Mouse (Mus musculus) heart, embryonic 15.5 days (tissue): ENCODE results near the gene Ehd1. TPM values are rescaled to one million over a fixed set of nuclear protein-coding genes. Genes with fewer than 3 reads are reported as not detected.
A peak's percentile ranks its signal among the peaks of the same experiment; 100 is the strongest.

ENCODE experiments used
- ATAC-seq: fragments of 200-750 bp; cut with Nextera tagmentation; replicated peaks from 2 replicates; pipeline ENCODE4 v1.8.0; 2017; ENCODE audit warnings: low read depth, moderate TSS enrichment; ENCODE audit not compliant: insufficient number of reproducible peaks, insufficient read depth, low FRiP score
- H3K27ac ChIP-seq: fragments of 300-500 bp; sonication (generic); 2 replicates; pipeline ENCODE4 v1.5.1; 2015; ENCODE audit warnings: mild to moderate bottlenecking, inconsistent platforms
- H3K27me3 ChIP-seq: fragments of 300-500 bp; sonication (generic); 2 replicates; pipeline ENCODE4 v1.6.1; 2015; ENCODE audit warnings: inconsistent platforms
- H3K36me3 ChIP-seq: fragments of 300-500 bp; sonication (generic); 2 replicates; pipeline ENCODE4 v1.6.1; 2015; ENCODE audit warnings: mild to moderate bottlenecking, inconsistent platforms
- H3K4me1 ChIP-seq: fragments of 300-500 bp; sonication (generic); replicated peaks from 2 replicates; pipeline ENCODE4 v1.6.1; 2015; ENCODE audit warnings: inconsistent platforms
- H3K4me2 ChIP-seq: fragments of 300-500 bp; sonication (generic); 2 replicates; pipeline ENCODE4 v1.6.1; 2015; ENCODE audit warnings: inconsistent platforms, mild to moderate bottlenecking, moderate library complexity
- H3K4me3 ChIP-seq: fragments of 300-500 bp; sonication (generic); 2 replicates; pipeline ENCODE4 v1.5.1; 2015; ENCODE audit warnings: mild to moderate bottlenecking, inconsistent platforms
- H3K9ac ChIP-seq: fragments of 300-500 bp; sonication (generic); 2 replicates; pipeline ENCODE4 v1.6.1; 2015; ENCODE audit warnings: mild to moderate bottlenecking, inconsistent platforms
- H3K9me3 ChIP-seq: fragments of 300-500 bp; sonication (generic); replicated peaks from 2 replicates; pipeline ENCODE4 v1.6.1; 2016; ENCODE audit warnings: inconsistent platforms
- WGBS: fragments of 180-500 bp; shearing (Covaris S2); methylation state at CpG from one replicate; pipeline ENCODE4 v1.1.7; 2015; ENCODE audit warnings: mixed read lengths; 5-methylcytosine and 5-hydroxymethylcytosine counted together
- polyA plus RNA-seq: library from polyadenylated mRNA; unstranded; fragments of >200 nt; fragmentation: Nextera tagmentation; extraction: Ambion mirVana; gene quantifications from 2 replicates; pipeline ENCODE4 v1.2.1, GENCODE M21; 2015

Gene Ehd1
- polyA plus RNA-seq, 1 experiment from 2014 or later: 54.1 TPM

GRCm38 (mm10) chr19:6338716-6339115 is 62.2 kb downstream of the Ehd1 start:
- 83% methylated on average over 11 of the region's 11 CpGs for WGBS
- Histone ChIP-seq H3K9me3 (no peaks in the 10 kb centered on the region), H3K9ac (no peak overlapping the region), H3K36me3 (peaks cover 37% of the 10 kb centered on the region), H3K4me2 (no peak overlapping the region), H3K27ac (no peak overlapping the region), H3K4me3 (no peak overlapping the region), H3K4me1 (peaks cover 61% of the 10 kb centered on the region), H3K27me3 (no peaks in the 10 kb centered on the region)
- no peak for ATAC-seq

GRCm38 (mm10) chr19:6339191-6339590 is 62.7 kb downstream of the Ehd1 start:
- H3K4me1 ChIP-seq: peaks cover 59% of the 10 kb centered on the region
- peaks cover 39% of the 10 kb centered on the region for H3K36me3 ChIP-seq
- H3K4me2 ChIP-seq: no peak overlapping the region
- H3K27ac ChIP-seq: no peak overlapping the region
- H3K4me3 ChIP-seq: no peak overlapping the region
- 87% methylated on average over 6 of the region's 6 CpGs for WGBS
- no peak overlapping the region for H3K9ac ChIP-seq
- no peak for ATAC-seq
- H3K9me3 ChIP-seq: no peaks in the 10 kb centered on the region
- H3K27me3 ChIP-seq: no peaks in the 10 kb centered on the region

- Histone ChIP-seq H3K4me2 (peak overlapping the region; percentile 98), H3K4me1 (peaks cover 56% of the 10 kb centered on the region), H3K9me3 (no peaks in the 10 kb centered on the region), H3K36me3 (peaks cover 42% of the 10 kb centered on the region), H3K9ac (0 out of 2 replicates have a peak overlapping the region, but pooled peaks have one; percentile 15), H3K27ac (peak overlapping the region; percentile 79), H3K4me3 (peak overlapping the region; percentile 86), H3K27me3 (no peaks in the 10 kb centered on the region)
- 68% methylated on average over 15 of the region's 15 CpGs for WGBS
- no peak for ATAC-seq
Observed at GRCm38 (mm10) chr19:6339890-6340504, 63.5 kb downstream of the Ehd1 start.

- H3K9me3 ChIP-seq: no peaks in the 10 kb centered on the region
- H3K36me3 ChIP-seq: peaks cover 47% of the 10 kb centered on the region
- WGBS: 4% methylated on average over 69 of the region's 72 CpGs
- peaks cover 55% of the 10 kb centered on the region for H3K4me1 ChIP-seq
- peak; percentile 85 for ATAC-seq
- H3K27ac ChIP-seq: peak within 1 kb of the TSS; percentile 79
- no peaks in the 10 kb centered on the region for H3K27me3 ChIP-seq
- peak within 1 kb of the TSS; percentile 98 for H3K4me2 ChIP-seq
- H3K4me3 ChIP-seq: peak within 1 kb of the TSS; percentile 86
- peak within 1 kb of the TSS; percentile 79 for H3K9ac ChIP-seq
Observed at GRCm38 (mm10) chr19:6340524-6341452, 64.3 kb downstream of the Ehd1 start, which contains the start of gene Map4k2. TSS of gene Map4k2 (plus strand) at chr19:6341135.

GRCm38 (mm10) chr19:6341453-6342077 is 65.0 kb downstream of the Ehd1 start:
- 8% methylated on average over 23 of the region's 23 CpGs for WGBS
- Histone ChIP-seq H3K9ac (peak overlapping the region; percentile 79), H3K4me1 (peaks cover 53% of the 10 kb centered on the region), H3K4me3 (peak overlapping the region; percentile 86), H3K27me3 (no peaks in the 10 kb centered on the region), H3K36me3 (peaks cover 54% of the 10 kb centered on the region), H3K4me2 (peak overlapping the region; percentile 98), H3K9me3 (no peaks in the 10 kb centered on the region), H3K27ac (peak overlapping the region; percentile 79)
- ATAC-seq: peak; percentile 27; the same call in 1 of the 2 replicates

GRCm38 (mm10) chr19:6342276-6342933 is 65.9 kb downstream of the Ehd1 start:
- H3K36me3 ChIP-seq: peaks cover 49% of the 10 kb centered on the region
- ATAC-seq: no peak
- 69% methylated on average over 5 of the region's 5 CpGs for WGBS
- H3K27me3 ChIP-seq: no peaks in the 10 kb centered on the region
- peak overlapping the region; percentile 86 for H3K4me3 ChIP-seq
- peak overlapping the region; percentile 98 for H3K4me2 ChIP-seq
- 0 out of 2 replicates have a peak overlapping the region, but pooled peaks have one; percentile 15 for H3K27ac ChIP-seq
- peak overlapping the region; percentile 79; the same call in 1 of the 2 replicates for H3K9ac ChIP-seq
- H3K9me3 ChIP-seq: no peaks in the 10 kb centered on the region
- peaks cover 44% of the 10 kb centered on the region for H3K4me1 ChIP-seq

GRCm38 (mm10) chr19:6343066-6343925 is 66.8 kb downstream of the Ehd1 start:
- WGBS: 80% methylated on average over 19 of the region's 19 CpGs
- no peak for ATAC-seq
- peaks cover 41% of the 10 kb centered on the region for H3K36me3 ChIP-seq

GRCm38 (mm10) chr19:6343996-6344395 is 67.5 kb downstream of the Ehd1 start:
- H3K27me3 ChIP-seq: no peaks in the 10 kb centered on the region
- H3K9ac ChIP-seq: no peak overlapping the region
- no peak overlapping the region for H3K4me2 ChIP-seq
- no peak overlapping the region for H3K27ac ChIP-seq
- peaks cover 34% of the 10 kb centered on the region for H3K36me3 ChIP-seq
- ATAC-seq: no peak
- no peaks in the 10 kb centered on the region for H3K9me3 ChIP-seq
- 79% methylated on average over 5 of the region's 5 CpGs for WGBS
- H3K4me1 ChIP-seq: peaks cover 50% of the 10 kb centered on the region
- H3K4me3 ChIP-seq: no peak overlapping the region

More at GRCm38 (mm10) chr19:6343066-6343925, 66.8 kb downstream of the Ehd1 start:
- Histone ChIP-seq H3K4me3 (no peak overlapping the region), H3K9me3 (no peaks in the 10 kb centered on the region), H3K4me1 (peaks cover 44% of the 10 kb centered on the region), H3K27ac (no peak overlapping the region), H3K9ac (no peak overlapping the region), H3K27me3 (no peaks in the 10 kb centered on the region), H3K4me2 (no peak overlapping the region)

- Histone ChIP-seq H3K4me2 (no peak overlapping the region), H3K36me3 (peaks cover 21% of the 10 kb centered on the region), H3K9me3 (no peaks in the 10 kb centered on the region), H3K9ac (no peak overlapping the region), H3K27me3 (no peaks in the 10 kb centered on the region), H3K4me3 (no peak overlapping the region), H3K4me1 (peaks cover 44% of the 10 kb centered on the region), H3K27ac (no peak overlapping the region)
- ATAC-seq: no peak
- 83% methylated on average over 5 of the region's 5 CpGs for WGBS
Observed at GRCm38 (mm10) chr19:6346023-6346422, 69.5 kb downstream of the Ehd1 start.

GRCm38 (mm10) chr19:6346661-6347060 is 70.1 kb downstream of the Ehd1 start:
- no peaks in the 10 kb centered on the region for H3K27me3 ChIP-seq
- H3K27ac ChIP-seq: no peak overlapping the region
- H3K4me1 ChIP-seq: peaks cover 45% of the 10 kb centered on the region
- ATAC-seq: no peak
- no peaks in the 10 kb centered on the region for H3K9me3 ChIP-seq
- peaks cover 21% of the 10 kb centered on the region for H3K36me3 ChIP-seq
- no peak overlapping the region for H3K4me2 ChIP-seq
- H3K9ac ChIP-seq: no peak overlapping the region
- 74% methylated on average over 10 of the region's 10 CpGs for WGBS
- no peak overlapping the region for H3K4me3 ChIP-seq
